Mouse (Mus musculus) spleen, adult 2 months (tissue): Measurements from ENCODE around the gene Gsap.

Source experiments
- CTCF ChIP-seq: fragments of 200-500 bp; IDR thresholded peaks from 2 replicates; pipeline ENCODE4 v1.5.1; 2011; ENCODE audit warnings: mild to moderate bottlenecking, inconsistent platforms; ENCODE audit not compliant: insufficient read depth, insufficient read length, insufficient replicate concordance; ENCODE audit errors: extremely low read depth
- POLR2A ChIP-seq: fragments of 200-500 bp; IDR thresholded peaks from 2 replicates; pipeline ENCODE4 v1.6.1; 2011; ENCODE audit warnings: low read depth, low read length, inconsistent platforms

DNA sequence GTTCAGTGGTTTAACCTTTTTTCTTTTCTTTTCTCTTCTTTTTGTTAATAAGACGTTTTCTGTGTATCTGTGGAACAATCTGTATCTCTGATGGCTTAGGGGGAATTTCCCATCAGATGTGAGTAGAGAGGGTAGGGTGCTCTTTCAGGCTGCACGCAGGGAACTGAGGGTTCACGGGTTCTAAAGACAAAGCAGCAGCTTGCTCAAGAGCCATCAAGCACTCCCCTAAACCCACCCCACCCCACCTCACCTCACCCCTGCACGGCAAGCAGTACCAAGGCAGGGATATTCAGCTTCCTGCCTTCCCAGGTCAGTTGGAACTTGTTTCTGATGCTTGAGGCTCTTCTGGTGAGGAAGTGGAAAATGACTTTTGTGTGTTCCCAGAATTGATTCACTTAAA is 766 bp downstream of the Gsap start:
- TF ChIP-seq POLR2A: no peak
- TF ChIP-seq CTCF: no peak
